Mouse (Mus musculus): ENCODE measurements around the gene Slc25a25.

The Slc25a25 gene

DNA sequence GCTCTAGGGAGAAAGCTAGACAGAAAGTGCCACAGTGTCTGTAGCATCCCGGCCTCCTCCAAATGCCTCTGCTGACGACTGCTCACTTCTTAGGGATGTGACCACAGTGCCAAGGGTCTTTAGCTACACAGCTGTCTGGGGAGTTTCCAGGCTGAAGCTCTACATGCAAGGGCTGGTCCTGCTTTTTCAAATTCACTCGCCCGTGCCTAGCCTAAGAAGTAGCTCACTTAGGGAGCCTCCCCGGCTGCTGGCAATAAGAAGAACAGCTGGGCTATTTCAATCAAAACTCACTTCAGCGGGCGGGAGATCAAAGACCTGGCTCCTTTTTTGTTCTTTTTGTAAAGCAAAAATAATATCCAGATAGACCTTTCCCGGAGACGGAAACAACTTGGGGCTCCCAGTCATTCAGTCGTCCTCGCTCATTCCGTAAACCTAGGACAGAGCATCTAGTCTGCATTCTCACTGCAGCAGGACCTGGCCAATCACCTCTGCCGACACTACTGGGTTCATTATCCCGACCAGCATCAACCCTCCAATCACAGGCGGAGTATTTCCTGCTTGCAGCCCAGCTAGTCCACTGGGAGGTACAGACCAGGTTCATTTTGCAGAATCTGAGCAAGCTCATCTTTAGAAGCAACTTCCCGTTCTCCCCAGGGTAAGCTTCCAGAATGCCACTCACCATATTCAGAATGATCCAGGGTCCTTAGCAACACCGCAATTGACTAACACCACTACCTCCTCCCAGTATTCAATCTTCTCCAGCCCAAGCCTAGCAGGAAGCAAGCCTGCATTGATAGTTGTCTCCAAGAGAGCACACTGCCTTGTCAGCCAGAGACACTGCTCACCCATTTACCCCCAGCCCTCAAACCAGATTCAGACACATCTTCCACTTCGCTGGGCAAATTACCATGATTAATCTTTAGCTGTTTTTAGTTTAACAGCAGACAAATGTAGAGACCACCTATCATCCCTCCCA is 20.3 kb downstream of the Slc25a25 start:
- DNase-seq (ENCODE audit: low read depth in 2 of 2, low spot score in 2 of 2): no peak

DNA sequence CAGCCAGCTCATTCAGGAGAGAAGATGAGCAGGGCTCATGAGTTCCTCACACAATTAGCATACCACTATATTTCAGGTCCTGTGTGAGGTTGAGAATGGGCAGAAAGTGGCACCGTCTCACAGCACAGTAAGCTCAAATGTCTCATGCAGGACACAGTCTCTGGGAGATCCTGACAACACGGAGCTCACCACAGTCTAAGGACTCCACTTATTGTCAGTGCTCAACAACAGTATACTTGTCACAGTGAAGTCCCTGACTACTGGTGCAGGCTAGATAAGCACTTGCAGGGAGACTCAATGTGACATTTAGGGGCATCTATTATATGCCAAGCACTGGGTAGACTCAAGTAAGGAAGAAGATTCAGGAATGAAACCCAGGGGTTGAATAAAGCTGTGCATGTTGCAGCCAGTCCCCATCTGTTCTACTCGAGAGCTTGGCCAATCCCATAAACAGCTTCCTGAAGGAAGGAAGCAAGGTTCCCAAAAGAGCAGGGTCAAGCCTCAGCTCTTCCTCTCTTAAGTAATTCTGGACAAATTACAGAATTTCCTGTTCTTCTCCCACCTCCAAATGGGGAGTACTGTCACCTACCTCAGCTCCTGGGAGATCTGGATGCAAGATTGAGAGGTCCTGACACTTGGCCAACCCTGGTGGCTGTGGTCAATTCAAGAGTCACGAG is 21.9 kb downstream of the Slc25a25 start:
- no peak for DNase-seq (ENCODE audit: low read depth in 2 of 2, low spot score in 2 of 2)

DNA sequence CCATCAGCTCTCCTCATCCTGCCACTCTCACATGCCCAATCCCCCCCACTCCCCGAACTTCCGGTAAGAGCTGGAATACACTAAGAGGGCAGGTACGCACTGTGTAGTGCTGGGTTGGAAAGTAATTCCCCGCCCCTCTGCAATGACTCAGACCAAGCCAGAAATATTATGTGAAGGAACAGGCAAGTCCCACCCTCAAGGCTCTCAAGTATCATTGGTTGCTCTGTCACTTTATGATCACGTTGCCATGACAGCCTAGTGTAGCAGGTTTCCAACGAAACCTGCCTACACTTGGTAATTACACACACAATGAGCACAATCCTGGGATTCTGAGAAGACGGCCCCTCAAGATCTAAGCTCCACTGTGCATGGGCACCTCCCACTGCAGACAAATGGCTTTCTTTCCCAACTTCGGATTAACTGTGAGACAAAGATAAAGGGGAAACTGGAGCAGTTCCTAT is 23.0 kb downstream of the Slc25a25 start:
- DNase-seq (ENCODE audit: low read depth in 2 of 2, low spot score in 2 of 2): no peak

DNA sequence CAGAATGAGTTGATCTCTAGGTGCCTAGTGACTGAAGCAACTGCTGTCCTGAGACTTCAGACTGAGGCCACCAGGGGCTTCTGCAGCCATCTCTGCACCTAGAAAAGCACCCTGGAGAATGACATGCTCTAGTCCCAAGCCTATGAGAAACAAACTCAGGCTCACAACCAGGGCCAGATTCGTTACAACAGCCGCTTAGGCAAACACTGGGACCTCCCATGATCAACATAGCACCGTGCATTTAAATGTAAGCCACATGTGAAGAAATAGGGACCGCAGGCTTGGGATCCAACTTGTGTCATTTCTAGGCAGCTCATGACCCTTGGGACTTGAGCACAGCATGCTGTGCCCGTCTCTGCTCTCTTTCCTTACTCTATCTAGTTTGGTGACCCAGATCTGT is 23.5 kb downstream of the Slc25a25 start:
- DNase-seq (ENCODE audit: low read depth in 2 of 2, low spot score in 2 of 2): no peak

DNA sequence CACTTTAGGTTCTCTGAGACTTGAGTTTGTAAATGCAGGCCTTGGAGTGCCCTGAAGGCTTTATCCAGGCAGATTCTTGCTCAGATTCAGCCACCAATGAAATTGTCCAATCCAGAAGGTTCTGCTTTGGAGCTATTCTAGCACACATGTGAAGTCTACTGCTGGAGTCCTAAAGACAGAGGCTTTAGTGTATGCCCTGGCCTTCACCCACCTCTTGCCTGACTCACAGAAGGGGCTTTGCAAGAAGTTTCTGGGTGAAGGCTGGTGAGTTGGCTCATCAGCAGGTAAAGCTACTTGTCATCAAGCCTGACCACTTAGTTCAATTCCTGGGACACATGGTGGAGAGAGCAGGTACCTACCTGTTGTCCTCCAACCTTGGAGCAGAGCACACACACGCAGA is 25.1 kb downstream of the Slc25a25 start:
- DNase-seq (ENCODE audit: low read depth in 2 of 2, low spot score in 2 of 2): no peak

GRCm38 (mm10) chr2:32425568-32425967 is 25.7 kb downstream of the Slc25a25 start:
- no peak for DNase-seq (ENCODE audit: low read depth in 2 of 2, low spot score in 2 of 2)

DNA sequence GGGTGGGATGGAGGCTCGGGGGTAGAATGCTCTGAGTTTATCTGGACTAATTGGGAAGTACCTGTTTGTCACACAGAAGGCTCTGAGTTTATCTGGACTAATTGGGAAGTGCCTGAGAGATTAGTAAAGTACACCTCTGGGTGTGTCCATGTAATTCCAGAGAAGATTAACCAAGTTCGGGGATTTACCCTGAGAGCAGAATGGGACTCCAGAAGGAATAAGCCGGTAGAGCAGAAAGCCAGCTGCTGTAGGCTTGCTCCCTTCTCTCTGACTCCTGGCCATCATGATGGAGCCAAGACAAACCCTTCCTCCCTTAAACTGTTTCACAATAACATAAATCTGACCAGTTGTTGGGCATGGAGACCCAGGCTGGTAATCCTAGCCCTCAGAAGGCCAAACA is 26.4 kb downstream of the Slc25a25 start:
- no peak for DNase-seq (ENCODE audit: low read depth in 2 of 2, low spot score in 2 of 2)

DNA sequence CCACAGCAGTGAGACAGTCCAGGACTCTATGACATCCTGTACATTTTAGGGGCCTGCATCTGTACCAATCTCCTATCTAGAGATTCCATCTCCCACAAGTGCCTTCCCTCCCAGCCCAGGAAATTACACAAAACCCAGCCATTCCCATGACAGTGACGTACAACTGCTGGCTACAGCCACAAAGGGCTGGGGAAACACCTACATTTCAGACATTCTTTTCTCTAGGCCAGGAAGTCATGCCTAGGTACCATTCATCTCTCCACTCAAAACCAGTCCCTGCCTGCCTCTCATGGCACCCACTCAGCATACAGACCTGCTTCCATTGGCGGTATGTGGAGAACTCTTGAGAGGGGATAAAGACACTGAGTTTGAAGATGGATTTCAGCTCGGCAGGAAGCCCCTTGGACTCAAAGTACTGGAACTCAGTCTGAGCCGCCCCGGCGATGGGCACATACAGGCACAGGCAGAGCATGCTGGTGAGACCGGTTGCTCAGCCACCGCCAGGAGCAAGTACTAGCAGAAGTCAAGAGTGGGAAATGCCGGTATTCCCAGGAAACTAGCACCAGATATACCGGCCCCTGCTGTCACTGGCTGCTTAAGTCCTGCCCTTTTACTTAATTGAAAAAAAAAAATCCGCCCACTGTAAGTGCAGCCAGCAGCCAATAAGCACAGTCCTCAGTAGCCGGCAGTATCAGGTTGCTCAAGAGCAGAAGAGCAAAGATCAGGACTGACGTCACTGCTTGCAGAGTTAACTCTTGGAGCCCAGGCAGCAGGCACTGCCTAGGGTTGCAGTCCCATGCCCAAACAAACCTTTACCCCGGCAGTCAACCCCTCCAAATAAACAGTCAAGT is 27.5 kb downstream of the Slc25a25 start:
- DNase-seq (ENCODE audit: low read depth in 2 of 2, low spot score in 2 of 2): no peak

- no peak for DNase-seq (ENCODE audit: low read depth in 2 of 2, low spot score in 2 of 2)
Observed at GRCm38 (mm10) chr2:32421851-32422251, 29.4 kb downstream of the Slc25a25 start.

- no peak for DNase-seq (ENCODE audit: low read depth in 2 of 2, low spot score in 2 of 2)
Observed at GRCm38 (mm10) chr2:32420647-32421046, 30.6 kb downstream of the Slc25a25 start.

DNA sequence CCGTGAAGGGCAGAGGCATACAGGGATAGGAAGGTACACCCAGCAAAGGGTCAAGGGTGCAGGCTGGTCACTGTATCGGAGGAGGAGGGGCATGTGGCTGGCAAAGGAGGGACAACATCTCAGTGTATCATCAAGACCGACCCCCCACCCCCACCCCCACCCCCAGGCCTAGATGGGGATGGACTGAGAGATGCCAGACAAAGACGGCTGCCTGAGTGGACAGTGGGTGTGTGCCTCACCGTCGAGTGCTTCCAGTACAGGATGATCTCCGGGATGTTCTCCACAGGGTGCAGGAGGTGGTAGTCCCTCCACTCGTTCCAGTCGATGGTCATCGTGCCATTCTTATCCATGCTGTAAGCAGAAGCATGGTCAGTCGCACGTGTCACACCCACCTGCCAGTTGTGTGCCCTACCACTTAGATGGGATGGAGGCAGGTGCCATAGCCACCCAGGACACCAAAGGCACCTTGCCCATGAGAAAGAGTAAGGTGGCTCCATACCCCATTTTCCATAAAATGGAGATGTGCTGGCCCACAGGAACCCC is 31.1 kb downstream of the Slc25a25 start:
- no peak for DNase-seq (ENCODE audit: low read depth in 2 of 2, low spot score in 2 of 2)

GRCm38 (mm10) chr2:32419359-32419758 is 31.9 kb downstream of the Slc25a25 start:
- no peak for DNase-seq (ENCODE audit: low read depth in 2 of 2, low spot score in 2 of 2)

GRCm38 (mm10) chr2:32418430-32419151 is 32.7 kb downstream of the Slc25a25 start:
- DNase-seq (ENCODE audit: low read depth in 2 of 2, low spot score in 2 of 2): no peak

GRCm38 (mm10) chr2:32417486-32417885 is 33.8 kb downstream of the Slc25a25 start:
- DNase-seq (ENCODE audit: low read depth in 2 of 2, low spot score in 2 of 2): no peak

GRCm38 (mm10) chr2:32416556-32416955 is 34.7 kb downstream of the Slc25a25 start:
- DNase-seq (ENCODE audit: low read depth in 2 of 2, low spot score in 2 of 2): no peak

DNA sequence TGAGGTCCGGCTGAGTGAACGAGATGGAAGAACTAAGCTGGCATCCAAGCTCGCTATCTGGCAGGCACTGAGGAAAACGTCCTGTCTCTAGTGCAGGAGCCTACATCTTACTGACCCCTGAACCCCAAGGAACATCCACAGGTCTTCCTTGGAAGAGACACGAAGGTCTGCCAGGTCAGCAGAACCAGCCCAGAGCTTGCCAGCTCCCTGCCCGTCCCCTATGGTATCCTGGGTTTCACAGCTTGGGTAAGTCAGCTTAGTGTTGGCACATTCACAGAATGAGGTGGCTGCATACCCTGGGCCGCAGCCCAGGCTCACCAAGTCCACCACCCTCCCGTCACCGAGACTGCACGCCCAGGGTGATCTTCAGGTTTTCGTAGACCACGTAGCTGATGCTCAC is 35.4 kb downstream of the Slc25a25 start:
- no peak for DNase-seq (ENCODE audit: low read depth in 2 of 2, low spot score in 2 of 2)

DNA sequence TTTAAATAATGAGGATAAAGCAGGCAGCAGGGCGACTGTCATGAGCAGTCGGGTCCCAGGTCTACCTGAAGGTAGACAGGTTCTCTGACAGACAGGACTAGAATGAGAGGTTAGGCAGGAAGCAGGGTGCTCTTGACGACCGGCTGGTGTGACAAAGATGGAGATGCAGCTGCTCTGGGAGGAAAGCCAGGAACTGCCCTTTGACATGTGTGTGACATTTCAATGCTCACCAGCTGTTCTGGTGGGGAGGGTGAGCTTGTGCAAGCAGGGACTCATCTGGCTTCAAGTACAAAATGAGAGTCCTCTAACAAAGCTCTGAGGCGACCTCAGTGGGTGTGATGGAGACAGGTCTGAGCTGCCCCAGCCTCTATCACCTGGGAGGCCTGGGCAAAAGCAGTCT is 37.3 kb downstream of the Slc25a25 start:
- no peak for DNase-seq (ENCODE audit: low read depth in 2 of 2, low spot score in 2 of 2)

GRCm38 (mm10) chr2:32412742-32413531 is 38.3 kb downstream of the Slc25a25 start:
- DNase-seq (ENCODE audit: low read depth in 2 of 2, low spot score in 2 of 2): no peak

DNA sequence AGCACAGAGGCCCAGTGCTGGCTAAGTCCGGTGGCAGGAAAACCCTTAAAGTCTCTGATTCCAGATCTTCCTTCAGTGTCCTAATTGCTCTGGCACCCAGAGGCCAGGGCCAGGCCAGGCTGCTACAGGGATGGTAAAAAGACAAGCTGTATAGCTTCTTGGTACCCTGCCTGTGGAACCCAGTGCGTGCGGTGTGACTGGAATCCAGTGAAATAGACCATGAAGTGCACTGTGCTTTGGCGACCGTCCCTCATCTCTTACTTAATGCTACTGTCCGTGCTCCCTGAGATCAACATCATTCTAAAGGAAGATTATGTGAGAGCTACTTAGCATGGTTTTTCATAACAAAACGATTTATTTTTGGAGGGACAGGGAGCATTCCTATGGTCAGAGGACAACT is 39.8 kb downstream of the Slc25a25 start:
- no peak for DNase-seq (ENCODE audit: low read depth in 2 of 2, low spot score in 2 of 2)
